10 mouse cellular contexts compared by ENCODE assay signal in genomic region chr4:139075915-139076314, GRCm38 (mm10). TPM values are rescaled to one million over a fixed set of nuclear protein-coding genes. Genes with fewer than 3 reads are reported as not detected.
DNase-seq lines count a peak whose midpoint lies in the region; ATAC-seq and TF ChIP-seq lines count a peak whose summit lies in the region.
"Had no signal": no experiment of that assay in that cellular context is flagged by ENCODE, and none has a peak within 500 bp of the region (broad histone marks: within the 10 kb centered on the region; RNA-seq: fewer than 3 reads in every experiment).

No protein-coding gene starts in this region.

- peak overlapping the region; percentile 97 for H3K4me2 ChIP-seq in lung, embryonic 15.5 days
- H3K4me2 ChIP-seq in stomach, postnatal 0 days (replicated peaks; ENCODE audit: low read depth) = peak overlapping the region; percentile 84

- H3K9me3 ChIP-seq in lung, embryonic 15.5 days = no peaks in the 10 kb centered on the region
- no peaks in the 10 kb centered on the region for H3K9me3 ChIP-seq in limb, embryonic 10.5 days (replicated peaks)
- no peaks in the 10 kb centered on the region for H3K9me3 ChIP-seq in stomach, postnatal 0 days (ENCODE audit: control insufficient read depth, low read length)

- H3K27me3 ChIP-seq in cerebellum, adult 2 months (ENCODE audit: control insufficient read depth, insufficient read depth, low read length) = peaks cover 1% of the 10 kb centered on the region; the same call in 1 of the 2 replicates
- peaks cover 61% of the 10 kb centered on the region for H3K27me3 ChIP-seq in lung, embryonic 15.5 days
- H3K27me3 ChIP-seq in limb, embryonic 10.5 days (ENCODE audit: low read depth, poor library complexity, severe bottlenecking) = peaks cover 74% of the 10 kb centered on the region
- peaks cover 7% of the 10 kb centered on the region; the same call in 1 of the 2 replicates for H3K27me3 ChIP-seq in stomach, postnatal 0 days (ENCODE audit: control insufficient read depth, insufficient read depth, low read length)

- H3K4me3 ChIP-seq in cerebellum, adult 2 months (replicated peaks; ENCODE audit: insufficient read depth, low read depth, low read length) = no peak overlapping the region
- peak overlapping the region; percentile 51 for H3K4me3 ChIP-seq in lung, embryonic 15.5 days
- H3K4me3 ChIP-seq in limb, embryonic 10.5 days = peak overlapping the region; percentile 67
- H3K4me3 ChIP-seq in stomach, postnatal 0 days (ENCODE audit: low read depth, low read length) = no peak overlapping the region

- H3K36me3 ChIP-seq in lung, embryonic 15.5 days = no peaks in the 10 kb centered on the region
- H3K36me3 ChIP-seq in limb, embryonic 10.5 days = no peaks in the 10 kb centered on the region
- H3K36me3 ChIP-seq in stomach, postnatal 0 days (ENCODE audit: control insufficient read depth, insufficient read depth, low read length) = no peaks in the 10 kb centered on the region

- H3K27ac ChIP-seq in cerebellum, adult 2 months (ENCODE audit: insufficient read depth, low read length) = no peak overlapping the region
- H3K27ac ChIP-seq in lung, embryonic 15.5 days = no peak overlapping the region
- H3K27ac ChIP-seq in limb, embryonic 10.5 days = no peak overlapping the region
- H3K27ac ChIP-seq in stomach, postnatal 0 days (replicated peaks) = no peak overlapping the region

- no peak for ATAC-seq in lung, embryonic 15.5 days (ENCODE audit: borderline replicate concordance, extremely low read depth, low FRiP score, low TSS enrichment)
- ATAC-seq in stomach, postnatal 0 days (ENCODE audit: low FRiP score, low TSS enrichment) = no peak
- ATAC-seq in megakaryocyte-erythroid progenitor cell, adult 5-6 weeks (replicated peaks; ENCODE audit: low FRiP score, low TSS enrichment, poor library complexity, severe bottlenecking) = no peak

- 38% methylated on average over 5 of the region's 5 CpGs for WGBS in cerebellum, adult 2 months
- WGBS in lung, embryonic 15.5 days = 16% methylated on average over 5 of the region's 5 CpGs
- 16% methylated on average over 5 of the region's 5 CpGs for WGBS in limb, embryonic 10.5 days
- WGBS in stomach, postnatal 0 days = 24% methylated on average over 5 of the region's 5 CpGs

- no peak for TF ChIP-seq POLR2A in cerebellum, adult 2 months (IDR thresholded peaks at IDR 0.05; ENCODE audit: borderline replicate concordance, insufficient read depth, low read length)

- no peak for TF ChIP-seq EP300 in stomach, postnatal 0 days (optimal IDR thresholded peaks at IDR 0.05)

- no peak overlapping the region for H3K9ac ChIP-seq in lung, embryonic 15.5 days
- no peak overlapping the region for H3K9ac ChIP-seq in stomach, postnatal 0 days (ENCODE audit: low read length)

- peak; percentile 39 to 44 for DNase-seq in cerebellum, adult 2 months
- no peak for DNase-seq in cerebellum, adult 8-10 months
- no peak for DNase-seq in lung, postnatal 10 days
- no peak for DNase-seq in limb, embryonic 10.5 days (ENCODE audit: low spot score)
- no peak for DNase-seq in stomach, postnatal 0 days (ENCODE audit: low spot score)
- DNase-seq in Muller cell, postnatal 12 days (ENCODE audit: inconsistent ontology term) = no peak

- TF ChIP-seq CTCF in cerebellum, adult 2 months (IDR thresholded peaks at IDR 0.05; ENCODE audit: borderline replicate concordance, insufficient read depth, low read depth, low read length) = peak; percentile 58; the same call in 1 of the 2 replicates
- TF ChIP-seq CTCF in stomach, postnatal 0 days (IDR thresholded peaks at IDR 0.05; ENCODE audit: low read depth) = peak; percentile 63

- H3K4me1 ChIP-seq in cerebellum, adult 2 months (ENCODE audit: control insufficient read depth, insufficient read depth, low read length) = peaks cover 4% of the 10 kb centered on the region; the same call in 1 of the 2 replicates
- peaks cover 16% of the 10 kb centered on the region for H3K4me1 ChIP-seq in lung, embryonic 15.5 days
- peaks cover 19% of the 10 kb centered on the region for H3K4me1 ChIP-seq in limb, embryonic 10.5 days
- H3K4me1 ChIP-seq in stomach, postnatal 0 days (replicated peaks; ENCODE audit: control insufficient read depth, insufficient read depth) = peaks cover 3% of the 10 kb centered on the region; the same call in 1 of the 2 replicates

RNA-seq across cellular contexts. Expression of gene Htr6, which starts 0.5 kb away (rescaled TPM):
- 1.1 and 1.2 TPM in 2 replicates for polyA plus RNA-seq in cerebellum, adult 2 months (2012; rRNA removed)
- polyA plus RNA-seq in lung, embryonic 15.5 days (2015; fragmentation: Nextera tagmentation; extraction: Ambion mirVana) = not detected in 2 replicates
- not detected in 2 replicates for polyA plus RNA-seq in limb, embryonic 10.5 days (2016; fragmentation: Nextera tagmentation; extraction: Ambion mirVana)
- polyA plus RNA-seq in stomach, postnatal 0 days (2015; fragmentation: Nextera tagmentation; extraction: Ambion mirVana) = 0.05 TPM in 1 of 2 replicates, not detected in the other
- not detected in 2 replicates for total RNA-seq in megakaryocyte-erythroid progenitor cell, adult 5-6 weeks (2014; fragmentation: Nextera tagmentation)
- total RNA-seq in megakaryocyte-erythroid progenitor cell, adult 5-6 weeks (2017) = not detected in 2 replicates
- total RNA-seq: hematopoietic stem cell, adult 5-6 weeks; neutrophil, adult 5-6 weeks had no signal

RNA-seq across cellular contexts. Expression of gene Nbl1, which starts 16.9 kb away (rescaled TPM):
- polyA plus RNA-seq in cerebellum, adult 2 months (2012; rRNA removed) = 55.0 and 63.1 TPM in 2 replicates
- polyA plus RNA-seq in lung, embryonic 15.5 days (2015; fragmentation: Nextera tagmentation; extraction: Ambion mirVana) = 61.2 and 61.4 TPM in 2 replicates
- 12.5 and 28.7 TPM in 2 replicates for polyA plus RNA-seq in limb, embryonic 10.5 days (2016; fragmentation: Nextera tagmentation; extraction: Ambion mirVana)
- 53.6 and 58.9 TPM in 2 replicates for polyA plus RNA-seq in stomach, postnatal 0 days (2015; fragmentation: Nextera tagmentation; extraction: Ambion mirVana)
- not detected in 2 replicates for total RNA-seq in megakaryocyte-erythroid progenitor cell, adult 5-6 weeks (2014; fragmentation: Nextera tagmentation)
- not detected in 2 replicates for total RNA-seq in megakaryocyte-erythroid progenitor cell, adult 5-6 weeks (2017)
- total RNA-seq: neutrophil, adult 5-6 weeks had no signal

RNA-seq across cellular contexts. Expression of gene Minos1, which starts 55.0 kb away (rescaled TPM):
- 212 and 218 TPM in 2 replicates for polyA plus RNA-seq in cerebellum, adult 2 months (2012; rRNA removed)
- polyA plus RNA-seq in lung, embryonic 15.5 days (2015; fragmentation: Nextera tagmentation; extraction: Ambion mirVana) = 517 and 528 TPM in 2 replicates
- polyA plus RNA-seq in limb, embryonic 10.5 days (2016; fragmentation: Nextera tagmentation; extraction: Ambion mirVana) = 393 and 402 TPM in 2 replicates
- 569 and 588 TPM in 2 replicates for polyA plus RNA-seq in stomach, postnatal 0 days (2015; fragmentation: Nextera tagmentation; extraction: Ambion mirVana)
- total RNA-seq in megakaryocyte-erythroid progenitor cell, adult 5-6 weeks (2014; fragmentation: Nextera tagmentation) = 461 and 512 TPM in 2 replicates
- total RNA-seq in megakaryocyte-erythroid progenitor cell, adult 5-6 weeks (2017) = 209 and 264 TPM in 2 replicates

Comparison
In these comparisons a context has a peak if more than half of its experiments do, and no peak if none do; other contexts are left out.
1. DNase-seq: peak in cerebellum, adult 2 months (2 of 2); none in cerebellum, adult 8-10 months (single experiment), lung, postnatal 10 days (single experiment), limb, embryonic 10.5 days (single experiment), stomach, postnatal 0 days (single experiment) and Muller cell, postnatal 12 days (single experiment).
2. H3K4me3 ChIP-seq: peak in lung, embryonic 15.5 days (single experiment) and limb, embryonic 10.5 days (single experiment); none in cerebellum, adult 2 months (single experiment) and stomach, postnatal 0 days (single experiment).